7 mouse cellular contexts compared by ENCODE assay signal in the genomic region with DNA sequence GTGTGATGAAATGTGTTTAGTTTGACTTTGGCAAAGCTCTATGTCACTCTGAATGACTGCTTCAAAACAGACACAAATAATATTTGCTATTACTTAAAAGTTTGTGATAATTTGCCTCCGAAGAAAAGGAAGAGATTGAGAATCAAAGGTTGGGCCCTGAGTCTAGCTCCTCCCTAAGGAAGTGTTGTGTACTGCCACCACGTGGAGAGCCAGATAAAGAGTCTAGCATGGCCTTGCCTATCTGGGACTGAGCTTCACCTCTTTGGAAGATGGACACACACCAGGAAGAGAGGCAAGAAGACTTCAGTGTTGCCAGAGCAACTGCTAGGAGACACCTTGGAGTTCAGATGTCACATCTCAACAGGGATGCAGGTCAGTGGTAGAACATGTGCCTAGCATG.
DNase-seq lines count a peak whose midpoint lies in the region; ATAC-seq and TF ChIP-seq lines count a peak whose summit lies in the region.

No protein-coding gene starts in this region.

- no peak for TF ChIP-seq EP300 in lung, postnatal 0 days (IDR thresholded peaks at IDR 0.05)

- H3K36me3 ChIP-seq in heart, embryonic 10.5 days: no peaks in the 10 kb centered on the region
- no peaks in the 10 kb centered on the region for H3K36me3 ChIP-seq in lung, postnatal 0 days (ENCODE audit: insufficient read depth, low read length)

- ATAC-seq in lung, postnatal 0 days: peak; percentile 44; the same call in 1 of the 2 replicates

- H3K9ac ChIP-seq in lung, postnatal 0 days (replicated peaks; ENCODE audit: low read depth): no peak overlapping the region

- H3K27me3 ChIP-seq in cerebellum, adult 2 months (ENCODE audit: control insufficient read depth, insufficient read depth, low read length): no peaks in the 10 kb centered on the region
- no peaks in the 10 kb centered on the region for H3K27me3 ChIP-seq in heart, embryonic 10.5 days (ENCODE audit: insufficient read depth, poor library complexity, severe bottlenecking)
- H3K27me3 ChIP-seq in lung, postnatal 0 days (replicated peaks; ENCODE audit: insufficient read depth, low read length): no peaks in the 10 kb centered on the region

- no peak overlapping the region for H3K27ac ChIP-seq in cerebellum, adult 2 months (ENCODE audit: insufficient read depth, low read length)
- H3K27ac ChIP-seq in heart, embryonic 10.5 days: no peak overlapping the region
- H3K27ac ChIP-seq in lung, postnatal 0 days (ENCODE audit: low read length): no peak overlapping the region

- DNase-seq in ovary, postnatal 36 days (ENCODE audit: low spot score): peak; percentile 35
- DNase-seq in ovary, postnatal 10 days (ENCODE audit: low spot score): no peak
- DNase-seq in T-cell, adult 2 months (ENCODE audit: low spot score): peak; percentile 65
- DNase-seq in cerebellum, adult 2 months: peak; percentile 54 to 63
- peak; percentile 25 for DNase-seq in heart, embryonic 10.5 days (ENCODE audit: low spot score)
- DNase-seq in lung, postnatal 0 days (ENCODE audit: low spot score): peak; percentile 72
- peak; percentile 77 for DNase-seq in thymus, postnatal 4 days

- H3K9me3 ChIP-seq in heart, embryonic 10.5 days: no peaks in the 10 kb centered on the region
- H3K9me3 ChIP-seq in lung, postnatal 0 days (ENCODE audit: low read length): no peaks in the 10 kb centered on the region

- WGBS in cerebellum, adult 2 months: 22% methylated on average over 2 of the region's 2 CpGs
- 28% methylated on average over 2 of the region's 2 CpGs for WGBS in heart, embryonic 10.5 days
- 21% methylated on average over 2 of the region's 2 CpGs for WGBS in lung, postnatal 0 days

- TF ChIP-seq CTCF in cerebellum, adult 2 months (IDR thresholded peaks at IDR 0.05; ENCODE audit: borderline replicate concordance, insufficient read depth, low read depth, low read length): peak; percentile 82
- peak; percentile 81 for TF ChIP-seq CTCF in lung, postnatal 0 days (IDR thresholded peaks at IDR 0.05)

- no peak overlapping the region for H3K4me3 ChIP-seq in cerebellum, adult 2 months (replicated peaks; ENCODE audit: insufficient read depth, low read depth, low read length)
- H3K4me3 ChIP-seq in heart, embryonic 10.5 days: no peak overlapping the region
- H3K4me3 ChIP-seq in lung, postnatal 0 days (ENCODE audit: low read depth, low read length): no peak overlapping the region

- H3K4me2 ChIP-seq in lung, postnatal 0 days (replicated peaks; ENCODE audit: low read depth, low read length): no peak overlapping the region

- TF ChIP-seq POLR2A in cerebellum, adult 2 months (IDR thresholded peaks at IDR 0.05; ENCODE audit: borderline replicate concordance, insufficient read depth, low read length): no peak

- H3K4me1 ChIP-seq in cerebellum, adult 2 months (ENCODE audit: control insufficient read depth, insufficient read depth, low read length): no peaks in the 10 kb centered on the region
- H3K4me1 ChIP-seq in heart, embryonic 10.5 days: peaks cover under 1% of the 10 kb centered on the region; the same call in 1 of the 2 replicates
- no peaks in the 10 kb centered on the region for H3K4me1 ChIP-seq in lung, postnatal 0 days (ENCODE audit: insufficient read depth, low read depth, low read length)
